Mouse (Mus musculus): ENCODE results near the gene Plekha4. TPM values are rescaled to one million over a fixed set of nuclear protein-coding genes. Genes with fewer than 3 reads are reported as not detected.

Gene Plekha4
- polyA plus RNA-seq, 1 experiment from 2014 or later, result 3.3 TPM

- no peak overlapping the region for H3K27ac ChIP-seq
- no peaks in the 10 kb centered on the region for H3K27me3 ChIP-seq
- H3K9me3 ChIP-seq, result no peaks in the 10 kb centered on the region
- H3K9ac ChIP-seq, result peak overlapping the region; percentile 8; the same call in 1 of the 2 replicates
- no peaks in the 10 kb centered on the region for H3K36me3 ChIP-seq
- no peak overlapping the region for H3K4me2 ChIP-seq (replicated peaks)
- H3K4me3 ChIP-seq, result no peak overlapping the region
- no peaks in the 10 kb centered on the region for H3K4me1 ChIP-seq
- 87% methylated on average over 16 of the region's 16 CpGs for WGBS
- ATAC-seq (ENCODE audit: low FRiP score, low read depth), result no peak
Measured at GRCm38 (mm10) chr7:45549641-45550436, 23.7 kb downstream of the Plekha4 start.

- Histone ChIP-seq H3K4me3 (no peak overlapping the region), H3K27me3 (no peaks in the 10 kb centered on the region), H3K9me3 (no peaks in the 10 kb centered on the region), H3K4me1 (no peaks in the 10 kb centered on the region), H3K36me3 (no peaks in the 10 kb centered on the region), H3K9ac (no peak overlapping the region), H3K4me2 (replicated peaks) (no peak overlapping the region), H3K27ac (no peak overlapping the region)
- 78% methylated on average over 11 of the region's 11 CpGs for WGBS
- ATAC-seq (ENCODE audit: low FRiP score, low read depth), result no peak
Measured at GRCm38 (mm10) chr7:45550821-45551511, 24.8 kb downstream of the Plekha4 start.

GRCm38 (mm10) chr7:45551512-45551883, 25.4 kb downstream of the Plekha4 start:
- Histone ChIP-seq H3K4me1 (no peaks in the 10 kb centered on the region), H3K4me2 (replicated peaks) (no peak overlapping the region), H3K27me3 (no peaks in the 10 kb centered on the region), H3K9ac (no peak overlapping the region), H3K9me3 (no peaks in the 10 kb centered on the region), H3K4me3 (no peak overlapping the region), H3K36me3 (no peaks in the 10 kb centered on the region), H3K27ac (no peak overlapping the region)
- WGBS, result 80% methylated on average over 8 of the region's 8 CpGs
- ATAC-seq (ENCODE audit: low FRiP score, low read depth), result no peak

- H3K9ac ChIP-seq, result no peak overlapping the region
- H3K27ac ChIP-seq, result no peak overlapping the region
- WGBS, result 55% methylated on average over 8 of the region's 8 CpGs
- H3K4me2 ChIP-seq (replicated peaks), result no peak overlapping the region
- H3K9me3 ChIP-seq, result no peaks in the 10 kb centered on the region
- no peak overlapping the region for H3K4me3 ChIP-seq
- no peak for ATAC-seq (ENCODE audit: low FRiP score, low read depth)
- H3K27me3 ChIP-seq, result no peaks in the 10 kb centered on the region
- no peaks in the 10 kb centered on the region for H3K36me3 ChIP-seq
- H3K4me1 ChIP-seq, result no peaks in the 10 kb centered on the region
Measured at GRCm38 (mm10) chr7:45553519-45553918, 27.4 kb downstream of the Plekha4 start.

- 94% methylated on average over 2 of the region's 2 CpGs for WGBS
- no peak overlapping the region for H3K9ac ChIP-seq
- ATAC-seq (ENCODE audit: low FRiP score, low read depth), result no peak
Measured at GRCm38 (mm10) chr7:45553990-45554389, 27.9 kb downstream of the Plekha4 start.

GRCm38 (mm10) chr7:45554744-45555143, 28.6 kb downstream of the Plekha4 start, which contains the start of gene Hsd17b14:
TSS of gene Hsd17b14 (plus strand) at chr7:45554893.
- Histone ChIP-seq H3K27me3 (no peaks in the 10 kb centered on the region), H3K4me1 (no peaks in the 10 kb centered on the region), H3K4me2 (replicated peaks) (no peak within 1 kb of the TSS), H3K36me3 (no peaks in the 10 kb centered on the region), H3K9ac (0 out of 2 replicates have a peak within 1 kb of the TSS, but pooled peaks have one; percentile 2), H3K9me3 (no peaks in the 10 kb centered on the region), H3K27ac (no peak within 1 kb of the TSS), H3K4me3 (no peak within 1 kb of the TSS)
- ATAC-seq (ENCODE audit: low FRiP score, low read depth), result no peak
- 26% methylated on average over 8 of the region's 8 CpGs for WGBS

More at GRCm38 (mm10) chr7:45553990-45554389, 27.9 kb downstream of the Plekha4 start:
- H3K9me3 ChIP-seq, result no peaks in the 10 kb centered on the region
- no peak overlapping the region for H3K27ac ChIP-seq
- no peak overlapping the region for H3K4me2 ChIP-seq (replicated peaks)
- H3K4me3 ChIP-seq, result no peak overlapping the region
- H3K4me1 ChIP-seq, result no peaks in the 10 kb centered on the region
- no peaks in the 10 kb centered on the region for H3K27me3 ChIP-seq
- H3K36me3 ChIP-seq, result no peaks in the 10 kb centered on the region

GRCm38 (mm10) chr7:45555787-45556186, 29.7 kb downstream of the Plekha4 start:
- no peaks in the 10 kb centered on the region for H3K9me3 ChIP-seq
- H3K4me1 ChIP-seq, result 0 out of 2 replicates have a peak, but pooled peaks cover under 1% of the 10 kb centered on the region
- no peak overlapping the region for H3K9ac ChIP-seq
- H3K4me2 ChIP-seq (replicated peaks), result no peak overlapping the region
- H3K27ac ChIP-seq, result no peak overlapping the region
- WGBS, result 27% methylated on average over 8 of the region's 8 CpGs
- H3K27me3 ChIP-seq, result no peaks in the 10 kb centered on the region
- no peak overlapping the region for H3K4me3 ChIP-seq
- no peaks in the 10 kb centered on the region for H3K36me3 ChIP-seq
- ATAC-seq (ENCODE audit: low FRiP score, low read depth), result no peak; the same call in 1 of the 2 replicates

- Histone ChIP-seq H3K27ac (no peak overlapping the region), H3K4me3 (no peak overlapping the region), H3K9ac (no peak overlapping the region), H3K9me3 (no peaks in the 10 kb centered on the region), H3K36me3 (no peaks in the 10 kb centered on the region), H3K4me1 (peaks cover 13% of the 10 kb centered on the region; the same call in 1 of the 2 replicates), H3K4me2 (replicated peaks) (no peak overlapping the region), H3K27me3 (no peaks in the 10 kb centered on the region)
- WGBS, result 52% methylated on average over 6 of the region's 6 CpGs
- ATAC-seq (ENCODE audit: low FRiP score, low read depth), result no peak
Measured at GRCm38 (mm10) chr7:45558907-45559306, 32.8 kb downstream of the Plekha4 start.

- no peak overlapping the region for H3K27ac ChIP-seq
- no peak overlapping the region for H3K9ac ChIP-seq
- no peaks in the 10 kb centered on the region for H3K9me3 ChIP-seq
- H3K4me2 ChIP-seq (replicated peaks), result no peak overlapping the region
- no peaks in the 10 kb centered on the region for H3K27me3 ChIP-seq
- H3K4me3 ChIP-seq, result no peak overlapping the region
- no peak for ATAC-seq (ENCODE audit: low FRiP score, low read depth)
- WGBS, result 87% methylated on average over 7 of the region's 7 CpGs
- no peaks in the 10 kb centered on the region for H3K36me3 ChIP-seq
- peaks cover 13% of the 10 kb centered on the region; the same call in 1 of the 2 replicates for H3K4me1 ChIP-seq
Measured at GRCm38 (mm10) chr7:45560241-45560640, 34.1 kb downstream of the Plekha4 start.

- ATAC-seq (ENCODE audit: low FRiP score, low read depth), result peak; percentile 70; the same call in 1 of the 2 replicates
- Histone ChIP-seq H3K9me3 (no peaks in the 10 kb centered on the region), H3K4me1 (peaks cover 13% of the 10 kb centered on the region; the same call in 1 of the 2 replicates), H3K9ac (peak overlapping the region; percentile 31; the same call in 1 of the 2 replicates), H3K27me3 (no peaks in the 10 kb centered on the region), H3K36me3 (no peaks in the 10 kb centered on the region), H3K4me2 (replicated peaks) (peak overlapping the region; percentile 27; the same call in 1 of the 2 replicates), H3K27ac (no peak overlapping the region), H3K4me3 (peak overlapping the region; percentile 10; the same call in 1 of the 2 replicates)
- WGBS, result 24% methylated on average over 17 of the region's 17 CpGs
Measured at GRCm38 (mm10) chr7:45560843-45561623, 34.9 kb downstream of the Plekha4 start.

- peak; percentile 56 for ATAC-seq (ENCODE audit: low FRiP score, low read depth)
- H3K4me1 ChIP-seq, result peaks cover 13% of the 10 kb centered on the region; the same call in 1 of the 2 replicates
- H3K27me3 ChIP-seq, result no peaks in the 10 kb centered on the region
- peak overlapping the region; percentile 31; the same call in 1 of the 2 replicates for H3K9ac ChIP-seq
- no peaks in the 10 kb centered on the region for H3K9me3 ChIP-seq
- H3K4me3 ChIP-seq, result no peak overlapping the region
- peak overlapping the region; percentile 27; the same call in 1 of the 2 replicates for H3K4me2 ChIP-seq (replicated peaks)
- WGBS, result 44% methylated on average over 12 of the region's 12 CpGs
- H3K27ac ChIP-seq, result no peak overlapping the region
- H3K36me3 ChIP-seq, result no peaks in the 10 kb centered on the region
Measured at GRCm38 (mm10) chr7:45561624-45562520, 35.7 kb downstream of the Plekha4 start.
